Mouse (Mus musculus) intestine, embryonic 14.5 days (tissue): ENCODE results near the gene Rpgrip1l. TPM values are rescaled to one million over a fixed set of nuclear protein-coding genes. Genes with fewer than 3 reads are reported as not detected.

ENCODE experiments used
- ATAC-seq: fragments of 200-750 bp; cut with Nextera tagmentation; replicated peaks from 2 replicates; pipeline ENCODE4 v1.8.0; 2017; ENCODE audit warnings: low read depth, moderate number of reproducible peaks, moderate TSS enrichment, moderate library complexity; ENCODE audit not compliant: low FRiP score, low TSS enrichment
- DNase-seq: peaks from one replicate; pipeline ENCODE4 v3.0.0-alpha.2; 2018; ENCODE audit warnings: low spot score
- H3K27ac ChIP-seq: fragments of 300-500 bp; sonication (generic); 2 replicates; pipeline ENCODE4 v1.5.1; 2014; ENCODE audit warnings: low read depth, mild to moderate bottlenecking, control low read depth
- H3K27me3 ChIP-seq: fragments of 300-500 bp; sonication (generic); replicated peaks from 2 replicates; pipeline ENCODE4 v1.6.1; 2014; ENCODE audit warnings: low read length, control low read depth; ENCODE audit not compliant: control insufficient read depth, insufficient read depth
- H3K36me3 ChIP-seq: fragments of 300-500 bp; sonication (generic); 2 replicates; pipeline ENCODE4 v1.6.1; 2014; ENCODE audit warnings: low read length, control low read depth; ENCODE audit not compliant: control insufficient read depth, insufficient read depth
- H3K4me1 ChIP-seq: fragments of 300-500 bp; sonication (generic); replicated peaks from 2 replicates; pipeline ENCODE4 v1.6.1; 2014; ENCODE audit warnings: low read length, control low read depth, mixed read lengths; ENCODE audit not compliant: control insufficient read depth, insufficient read depth
- H3K4me2 ChIP-seq: fragments of 300-500 bp; sonication (generic); 2 replicates; pipeline ENCODE4 v1.6.1; 2014; ENCODE audit warnings: low read length
- H3K4me3 ChIP-seq: fragments of 300-500 bp; sonication (generic); 2 replicates; pipeline ENCODE4 v1.5.1; 2014; ENCODE audit warnings: low read depth, low read length, control low read depth, mixed read lengths
- H3K9ac ChIP-seq: fragments of 300-500 bp; sonication (generic); 2 replicates; pipeline ENCODE4 v1.6.1; 2014; ENCODE audit warnings: mild to moderate bottlenecking, low read length
- H3K9me3 ChIP-seq: fragments of 300-500 bp; sonication (generic); 2 replicates; pipeline ENCODE4 v1.6.1; 2016; ENCODE audit warnings: low read length, control low read depth; ENCODE audit not compliant: control insufficient read depth
- WGBS: fragments of 180-500 bp; shearing (Covaris S2); extraction: QIAGEN DNeasy Blood & Tissue Kit; methylation state at CpG from one replicate; pipeline ENCODE4 v1.1.7; 2014; 5-methylcytosine and 5-hydroxymethylcytosine counted together
- polyA plus RNA-seq: library from polyadenylated mRNA; unstranded; fragments of >200 nt; fragmentation: Nextera tagmentation; extraction: Ambion mirVana; gene quantifications from 2 replicates; pipeline ENCODE4 v1.2.1, GENCODE M21; 2014

Rpgrip1l gene
- polyA plus RNA-seq, result 7.7 and 7.9 TPM in 2 replicates

GRCm38 (mm10) chr8:91312835-91313832 is at the start of gene Rpgrip1l, which contains the start of gene Fto:
Rpgrip1l (minus strand) TSS chr8:91313262.
Fto (plus strand) TSS chr8:91313525.
- Histone ChIP-seq H3K36me3 (peaks cover 6% of the 10 kb centered on the region; the same call in 1 of the 2 replicates), H3K9ac (peak within 1 kb of the TSS; percentile 92), H3K4me3 (peak within 1 kb of the TSS; percentile 94), H3K27me3 (no peaks in the 10 kb centered on the region), H3K4me2 (peak within 1 kb of the TSS; percentile 84), H3K27ac (peak within 1 kb of the TSS; percentile 64; the same call in 1 of the 2 replicates), H3K9me3 (no peaks in the 10 kb centered on the region), H3K4me1 (peaks cover 13% of the 10 kb centered on the region; the same call in 1 of the 2 replicates)
- 1% methylated on average over 59 of the region's 59 CpGs for WGBS
- ATAC-seq (peak; percentile 100), DNase-seq (peak; percentile 98)

- Histone ChIP-seq H3K9ac (no peak overlapping the region), H3K27ac (no peak overlapping the region), H3K4me2 (no peak overlapping the region), H3K4me3 (no peak overlapping the region), H3K27me3 (no peaks in the 10 kb centered on the region), H3K4me1 (peaks cover 4% of the 10 kb centered on the region; the same call in 1 of the 2 replicates), H3K9me3 (no peaks in the 10 kb centered on the region), H3K36me3 (no peaks in the 10 kb centered on the region)
- DNase-seq, result no peak
- WGBS, result 84% methylated on average over 10 of the region's 10 CpGs
- no peak for ATAC-seq
Measured at GRCm38 (mm10) chr8:91360644-91361357, 47.7 kb upstream of the Rpgrip1l start.

- no peaks in the 10 kb centered on the region for H3K9me3 ChIP-seq
- H3K27me3 ChIP-seq, result no peaks in the 10 kb centered on the region
- H3K4me2 ChIP-seq, result no peak overlapping the region
- no peak overlapping the region for H3K4me3 ChIP-seq
- peaks cover 9% of the 10 kb centered on the region; the same call in 1 of the 2 replicates for H3K4me1 ChIP-seq
- no peak overlapping the region for H3K27ac ChIP-seq
- H3K9ac ChIP-seq, result no peak overlapping the region
- ATAC-seq (no peak), DNase-seq (no peak)
- H3K36me3 ChIP-seq, result no peaks in the 10 kb centered on the region
- 87% methylated on average over 9 of the region's 9 CpGs for WGBS
Measured at GRCm38 (mm10) chr8:91359511-91359910, 46.4 kb upstream of the Rpgrip1l start.

GRCm38 (mm10) chr8:91358016-91358415 is 45.0 kb upstream of the Rpgrip1l start:
- Histone ChIP-seq H3K9me3 (no peaks in the 10 kb centered on the region), H3K27ac (no peak overlapping the region), H3K4me2 (no peak overlapping the region), H3K4me3 (no peak overlapping the region), H3K36me3 (no peaks in the 10 kb centered on the region), H3K4me1 (peaks cover 9% of the 10 kb centered on the region; the same call in 1 of the 2 replicates), H3K9ac (no peak overlapping the region), H3K27me3 (no peaks in the 10 kb centered on the region)
- DNase-seq (no peak), ATAC-seq (no peak)
- 68% methylated on average over 5 of the region's 5 CpGs for WGBS

- no peaks in the 10 kb centered on the region for H3K9me3 ChIP-seq
- no peak overlapping the region for H3K4me2 ChIP-seq
- no peak overlapping the region for H3K9ac ChIP-seq
- H3K4me1 ChIP-seq, result peaks cover 9% of the 10 kb centered on the region; the same call in 1 of the 2 replicates
- no peak overlapping the region for H3K27ac ChIP-seq
- no peak overlapping the region for H3K4me3 ChIP-seq
- no peaks in the 10 kb centered on the region for H3K36me3 ChIP-seq
- ATAC-seq, result no peak
- 89% methylated on average over 4 of the region's 4 CpGs for WGBS
- no peaks in the 10 kb centered on the region for H3K27me3 ChIP-seq
- DNase-seq, result no peak
Measured at GRCm38 (mm10) chr8:91357493-91358014, 44.5 kb upstream of the Rpgrip1l start.

- H3K4me3 ChIP-seq, result no peak overlapping the region
- H3K4me2 ChIP-seq, result no peak overlapping the region
- no peaks in the 10 kb centered on the region for H3K9me3 ChIP-seq
- DNase-seq (no peak), ATAC-seq (no peak)
- 83% methylated on average over 11 of the region's 11 CpGs for whole genome bisulfite sequencing
- no peak overlapping the region for H3K9ac ChIP-seq
- no peaks in the 10 kb centered on the region for H3K36me3 ChIP-seq
- peaks cover 9% of the 10 kb centered on the region; the same call in 1 of the 2 replicates for H3K4me1 ChIP-seq
- H3K27ac ChIP-seq, result no peak overlapping the region
- no peaks in the 10 kb centered on the region for H3K27me3 ChIP-seq
Measured at GRCm38 (mm10) chr8:91355956-91356699, 43.1 kb upstream of the Rpgrip1l start.

DNA sequence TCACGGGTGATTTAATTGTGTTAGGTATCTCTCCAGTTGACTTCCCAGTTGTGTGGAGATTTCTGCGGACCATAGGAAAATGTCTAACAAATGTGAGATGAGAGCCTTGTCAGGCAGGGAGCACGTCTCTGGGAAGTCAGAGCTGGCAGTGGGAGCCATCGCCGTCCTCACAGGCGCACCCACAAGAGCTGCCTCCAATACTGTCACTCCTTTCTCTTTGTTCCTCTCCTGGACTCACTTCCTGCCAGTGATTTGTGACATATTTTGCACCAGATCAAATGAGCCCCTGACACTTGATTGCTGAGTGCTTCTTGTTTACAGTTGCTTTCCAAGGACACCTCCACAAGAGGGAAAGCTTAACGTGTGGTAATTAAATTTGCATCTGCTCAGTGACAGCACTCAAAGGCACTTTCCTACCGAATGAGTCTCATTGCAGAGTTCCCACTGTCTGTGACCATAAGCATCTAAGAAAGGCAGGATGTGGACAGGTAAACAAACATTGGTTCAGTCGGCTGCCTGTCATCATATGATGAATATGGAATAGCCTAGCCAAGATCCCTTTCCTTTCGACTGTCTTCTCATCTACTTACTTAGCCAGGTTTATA is 42.3 kb upstream of the Rpgrip1l start:
- H3K4me1 ChIP-seq, result peaks cover 10% of the 10 kb centered on the region; the same call in 1 of the 2 replicates
- H3K4me2 ChIP-seq, result no peak overlapping the region
- 41% methylated on average over 10 of the region's 10 CpGs for WGBS
- no peaks in the 10 kb centered on the region for H3K27me3 ChIP-seq
- no peak overlapping the region for H3K9ac ChIP-seq
- no peak for DNase-seq
- no peak overlapping the region for H3K27ac ChIP-seq
- no peaks in the 10 kb centered on the region for H3K36me3 ChIP-seq
- no peak overlapping the region for H3K4me3 ChIP-seq
- no peak for ATAC-seq
- H3K9me3 ChIP-seq, result no peaks in the 10 kb centered on the region
